Mouse (Mus musculus): ENCODE measurements around the gene Ppp1r9a. TPM values are rescaled to one million over a fixed set of nuclear protein-coding genes. Genes with fewer than 3 reads are reported as not detected.

Gene Ppp1r9a
- polyA plus RNA-seq, 2 experiments = 18.9 to 33.8 TPM

- Histone ChIP-seq H3K27ac (replicated peaks; ENCODE audit: low read depth, low read length) (no peak overlapping the region), H3K4me1 (ENCODE audit: control insufficient read depth, insufficient read depth, low read length) (peaks cover 17% of the 10 kb centered on the region), H3K9ac (ENCODE audit: low read depth, low read length, severe bottlenecking) (no peak overlapping the region), H3K4me3 (replicated peaks; ENCODE audit: low read length) (no peak overlapping the region), H3K9me3 (ENCODE audit: control insufficient read depth, low read length) (no peaks in the 10 kb centered on the region), H3K27me3 (ENCODE audit: control insufficient read depth, insufficient read depth, low read length) (no peaks in the 10 kb centered on the region), H3K36me3 (ENCODE audit: control insufficient read depth, insufficient read depth, low read length) (no peaks in the 10 kb centered on the region), H3K4me2 (replicated peaks; ENCODE audit: low read depth, low read length, severe bottlenecking) (no peak overlapping the region)
- no peak for TF ChIP-seq POLR2A (IDR thresholded peaks at IDR 0.05; ENCODE audit: borderline replicate concordance, extremely low read depth, insufficient read depth, insufficient read length)
- no peak for ATAC-seq (ENCODE audit: low FRiP score, low read depth)
- DNase-seq (ENCODE audit: low spot score) = no peak
- WGBS = 39% methylated on average over 11 of the region's 11 CpGs
Observed at GRCm38 (mm10) chr6:5010553-5011416, 108.1 kb downstream of the Ppp1r9a start.

GRCm38 (mm10) chr6:5012794-5013193 is 110.1 kb downstream of the Ppp1r9a start:
- H3K4me3 ChIP-seq (replicated peaks; ENCODE audit: low read length) = no peak overlapping the region
- no peak overlapping the region for H3K4me2 ChIP-seq (replicated peaks; ENCODE audit: low read depth, low read length, severe bottlenecking)
- TF ChIP-seq POLR2A (IDR thresholded peaks at IDR 0.05; ENCODE audit: borderline replicate concordance, extremely low read depth, insufficient read depth, insufficient read length) = no peak
- H3K9ac ChIP-seq (ENCODE audit: low read depth, low read length, severe bottlenecking) = no peak overlapping the region
- no peaks in the 10 kb centered on the region for H3K27me3 ChIP-seq (ENCODE audit: control insufficient read depth, insufficient read depth, low read length)
- ATAC-seq (ENCODE audit: low FRiP score, low read depth) (no peak), DNase-seq (ENCODE audit: low spot score) (no peak)
- peaks cover 17% of the 10 kb centered on the region for H3K4me1 ChIP-seq (ENCODE audit: control insufficient read depth, insufficient read depth, low read length)
- H3K36me3 ChIP-seq (ENCODE audit: control insufficient read depth, insufficient read depth, low read length) = no peaks in the 10 kb centered on the region
- 37% methylated on average over 4 of the region's 4 CpGs for WGBS
- no peaks in the 10 kb centered on the region for H3K9me3 ChIP-seq (ENCODE audit: control insufficient read depth, low read length)
- no peak overlapping the region for H3K27ac ChIP-seq (replicated peaks; ENCODE audit: low read depth, low read length)

- 93% methylated on average over 6 of the region's 6 CpGs for WGBS
Observed at GRCm38 (mm10) chr6:5014567-5014966, 111.8 kb downstream of the Ppp1r9a start.

GRCm38 (mm10) chr6:5015173-5015572 is 112.5 kb downstream of the Ppp1r9a start:
- no peak for ATAC-seq (ENCODE audit: low FRiP score, low read depth)
- WGBS = 64% methylated on average over 2 of the region's 2 CpGs
- Histone ChIP-seq H3K4me3 (replicated peaks; ENCODE audit: low read length) (no peak overlapping the region), H3K36me3 (ENCODE audit: control insufficient read depth, insufficient read depth, low read length) (no peaks in the 10 kb centered on the region), H3K27me3 (ENCODE audit: control insufficient read depth, insufficient read depth, low read length) (no peaks in the 10 kb centered on the region), H3K27ac (replicated peaks; ENCODE audit: low read depth, low read length) (no peak overlapping the region), H3K4me2 (replicated peaks; ENCODE audit: low read depth, low read length, severe bottlenecking) (no peak overlapping the region), H3K9me3 (ENCODE audit: control insufficient read depth, low read length) (no peaks in the 10 kb centered on the region), H3K4me1 (ENCODE audit: control insufficient read depth, insufficient read depth, low read length) (peaks cover 17% of the 10 kb centered on the region), H3K9ac (ENCODE audit: low read depth, low read length, severe bottlenecking) (no peak overlapping the region)
- no peak for DNase-seq (ENCODE audit: low spot score)
- no peak for TF ChIP-seq POLR2A (IDR thresholded peaks at IDR 0.05; ENCODE audit: borderline replicate concordance, extremely low read depth, insufficient read depth, insufficient read length)

More at GRCm38 (mm10) chr6:5014567-5014966, 111.8 kb downstream of the Ppp1r9a start:
- no peak overlapping the region for H3K27ac ChIP-seq (replicated peaks; ENCODE audit: low read depth, low read length)
- no peaks in the 10 kb centered on the region for H3K9me3 ChIP-seq (ENCODE audit: control insufficient read depth, low read length)
- H3K4me3 ChIP-seq (replicated peaks; ENCODE audit: low read length) = no peak overlapping the region
- no peak for DNase-seq (ENCODE audit: low spot score)
- H3K27me3 ChIP-seq (ENCODE audit: control insufficient read depth, insufficient read depth, low read length) = no peaks in the 10 kb centered on the region
- ATAC-seq (ENCODE audit: low FRiP score, low read depth) = no peak
- H3K4me2 ChIP-seq (replicated peaks; ENCODE audit: low read depth, low read length, severe bottlenecking) = no peak overlapping the region
- H3K9ac ChIP-seq (ENCODE audit: low read depth, low read length, severe bottlenecking) = no peak overlapping the region
- no peaks in the 10 kb centered on the region for H3K36me3 ChIP-seq (ENCODE audit: control insufficient read depth, insufficient read depth, low read length)
- TF ChIP-seq POLR2A (IDR thresholded peaks at IDR 0.05; ENCODE audit: borderline replicate concordance, extremely low read depth, insufficient read depth, insufficient read length) = no peak
- peaks cover 17% of the 10 kb centered on the region for H3K4me1 ChIP-seq (ENCODE audit: control insufficient read depth, insufficient read depth, low read length)

- no peak overlapping the region for H3K4me2 ChIP-seq (replicated peaks; ENCODE audit: low read depth, low read length, severe bottlenecking)
- DNase-seq (ENCODE audit: low spot score) (no peak), ATAC-seq (ENCODE audit: low FRiP score, low read depth) (no peak)
- no peaks in the 10 kb centered on the region for H3K36me3 ChIP-seq (ENCODE audit: control insufficient read depth, insufficient read depth, low read length)
- peaks cover 5% of the 10 kb centered on the region; the same call in 1 of the 2 replicates for H3K4me1 ChIP-seq (ENCODE audit: control insufficient read depth, insufficient read depth, low read length)
- no peak overlapping the region for H3K9ac ChIP-seq (ENCODE audit: low read depth, low read length, severe bottlenecking)
- no peak overlapping the region for H3K27ac ChIP-seq (replicated peaks; ENCODE audit: low read depth, low read length)
- no peaks in the 10 kb centered on the region for H3K27me3 ChIP-seq (ENCODE audit: control insufficient read depth, insufficient read depth, low read length)
- no peak for TF ChIP-seq POLR2A (IDR thresholded peaks at IDR 0.05; ENCODE audit: borderline replicate concordance, extremely low read depth, insufficient read depth, insufficient read length)
- no peak overlapping the region for H3K4me3 ChIP-seq (replicated peaks; ENCODE audit: low read length)
- H3K9me3 ChIP-seq (ENCODE audit: control insufficient read depth, low read length) = no peaks in the 10 kb centered on the region
- WGBS = 40% methylated on average over 6 of the region's 6 CpGs
Observed at GRCm38 (mm10) chr6:5017945-5018511, 115.3 kb downstream of the Ppp1r9a start.
